Mouse (Mus musculus) liver, adult 2 months (tissue): ENCODE results near the gene Gm20716. TPM values are rescaled to one million over a fixed set of nuclear protein-coding genes. Genes with fewer than 3 reads are reported as not detected.

Source experiments
- DNase-seq: peaks from one replicate; pipeline ENCODE4 v3.0.0-alpha.2; 2011; ENCODE audit warnings: low read depth, low spot score; ENCODE audit errors: extremely low read depth
- H3K27ac ChIP-seq: fragments of 200-500 bp; replicated peaks from 2 replicates; pipeline ENCODE4 v1.5.1; 2012; ENCODE audit warnings: low read depth, mild to moderate bottlenecking, control low read depth, inconsistent platforms, low read length; ENCODE audit not compliant: insufficient read depth
- H3K27me3 ChIP-seq: fragments of 200-500 bp; 2 replicates; pipeline ENCODE4 v1.6.1; 2012; ENCODE audit warnings: mild to moderate bottlenecking, moderate library complexity, low read length, inconsistent platforms; ENCODE audit not compliant: control insufficient read depth, insufficient read depth
- H3K36me3 ChIP-seq: fragments of 200-500 bp; 2 replicates; pipeline ENCODE4 v1.6.1; 2012; ENCODE audit warnings: low read length, inconsistent platforms; ENCODE audit not compliant: control insufficient read depth, insufficient read depth
- H3K4me1 ChIP-seq: fragments of 200-500 bp; 2 replicates; pipeline ENCODE4 v1.6.1; 2011; ENCODE audit warnings: low read length; ENCODE audit not compliant: control insufficient read depth, insufficient read depth
- H3K4me3 ChIP-seq: fragments of 200-500 bp; 2 replicates; pipeline ENCODE4 v1.5.1; 2011; ENCODE audit warnings: low read depth, mild to moderate bottlenecking, control low read depth, low read length, moderate library complexity; ENCODE audit not compliant: insufficient read depth
- H3K79me2 ChIP-seq: fragments of 200-500 bp; 2 replicates; pipeline ENCODE4 v1.6.1; 2012; ENCODE audit warnings: inconsistent platforms, mild to moderate bottlenecking, low read length, moderate library complexity; ENCODE audit not compliant: control insufficient read depth, insufficient read depth
- H3K9ac ChIP-seq: fragments of 200-500 bp; 2 replicates; pipeline ENCODE4 v1.6.1; 2012; ENCODE audit warnings: low read depth, mild to moderate bottlenecking, control low read depth, inconsistent platforms, low read length
- CTCF ChIP-seq: fragments of 200-500 bp; IDR thresholded peaks from 2 replicates; pipeline ENCODE4 v1.5.1; 2011; ENCODE audit warnings: low read depth, low read length, control low read depth
- POLR2A ChIP-seq: fragments of 200-500 bp; IDR thresholded peaks from 2 replicates; pipeline ENCODE4 v1.6.1; 2011; ENCODE audit warnings: low read length, control low read depth; ENCODE audit not compliant: insufficient read depth; ENCODE audit errors: extremely low read depth
- WGBS: fragments of 180-500 bp; shearing (Covaris S2); methylation state at CpG from one replicate; pipeline ENCODE4 v1.1.7; 2018; 5-methylcytosine and 5-hydroxymethylcytosine counted together
- polyA plus RNA-seq: library from polyadenylated mRNA; depleted of rRNA; stranded (reverse); fragments of >200 nt; gene quantifications from 2 replicates; pipeline ENCODE4 v1.2.3, GENCODE M21; 2012
- total RNA-seq: library from RNA; depleted of rRNA; stranded (reverse); fragments of >200 nt; gene quantifications from 2 replicates; pipeline ENCODE4 v1.2.3, GENCODE M21; 2014

Gm20716 gene
- total and polyA plus RNA-seq, 2 experiments = 2.3 to 26.4 TPM

DNA sequence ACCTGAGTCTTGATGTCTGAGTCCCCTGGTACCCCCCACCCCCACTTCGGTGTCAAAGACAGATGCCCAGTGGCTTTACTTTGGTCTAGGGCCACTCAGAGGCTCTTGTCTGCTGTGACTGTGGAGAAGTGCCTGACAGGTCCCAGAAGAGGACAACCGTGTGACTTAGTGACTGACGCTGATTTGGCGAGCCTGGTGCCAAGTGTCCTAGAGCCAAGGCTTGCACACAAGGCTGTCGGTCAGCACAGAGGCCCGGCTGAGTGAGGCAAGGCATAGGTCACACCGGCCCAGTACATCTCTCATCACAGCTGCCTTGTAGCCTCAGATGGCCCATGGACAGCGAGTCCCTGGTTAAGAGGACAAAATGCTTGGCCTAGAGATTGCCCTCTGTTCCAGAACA, 28.9 kb upstream of the Gm20716 start:
- Histone ChIP-seq H3K27me3 (no peaks in the 10 kb centered on the region), H3K4me3 (no peak overlapping the region), H3K79me2 (no peaks in the 10 kb centered on the region), H3K27ac (no peak overlapping the region), H3K36me3 (no peaks in the 10 kb centered on the region), H3K4me1 (no peaks in the 10 kb centered on the region), H3K9ac (no peak overlapping the region)
- WGBS = 78% methylated on average over 8 of the region's 8 CpGs
- no peak for DNase-seq
- TF ChIP-seq POLR2A = no peak
- no peak for TF ChIP-seq CTCF

DNA sequence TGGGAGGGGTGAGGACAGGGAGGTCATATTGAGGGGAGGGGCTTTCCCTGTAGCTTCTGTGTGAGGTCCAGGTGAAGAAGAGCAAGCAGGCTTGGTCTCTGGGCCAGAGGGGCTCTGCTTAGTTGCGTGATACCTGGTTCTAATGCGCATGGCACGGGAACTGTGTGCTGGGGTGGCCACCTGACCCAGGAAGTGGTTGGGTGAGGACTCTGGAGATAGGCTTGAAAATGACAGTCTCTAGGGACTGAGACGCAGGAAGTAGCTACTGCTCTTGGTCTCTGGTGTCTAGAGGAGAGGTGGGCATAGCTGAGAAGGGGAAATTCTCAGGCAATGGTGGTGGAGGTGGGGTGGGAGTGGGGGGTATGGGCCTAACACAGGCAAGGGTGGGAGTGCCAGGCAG, 27.0 kb upstream of the Gm20716 start:
- no peaks in the 10 kb centered on the region for H3K4me1 ChIP-seq
- DNase-seq = no peak
- no peak overlapping the region for H3K4me3 ChIP-seq
- H3K36me3 ChIP-seq = no peaks in the 10 kb centered on the region
- 80% methylated on average over 4 of the region's 4 CpGs for WGBS
- no peaks in the 10 kb centered on the region for H3K79me2 ChIP-seq
- TF ChIP-seq CTCF = no peak
- no peak for TF ChIP-seq POLR2A
- H3K9ac ChIP-seq = no peak overlapping the region
- no peak overlapping the region for H3K27ac ChIP-seq
- no peaks in the 10 kb centered on the region for H3K27me3 ChIP-seq

DNA sequence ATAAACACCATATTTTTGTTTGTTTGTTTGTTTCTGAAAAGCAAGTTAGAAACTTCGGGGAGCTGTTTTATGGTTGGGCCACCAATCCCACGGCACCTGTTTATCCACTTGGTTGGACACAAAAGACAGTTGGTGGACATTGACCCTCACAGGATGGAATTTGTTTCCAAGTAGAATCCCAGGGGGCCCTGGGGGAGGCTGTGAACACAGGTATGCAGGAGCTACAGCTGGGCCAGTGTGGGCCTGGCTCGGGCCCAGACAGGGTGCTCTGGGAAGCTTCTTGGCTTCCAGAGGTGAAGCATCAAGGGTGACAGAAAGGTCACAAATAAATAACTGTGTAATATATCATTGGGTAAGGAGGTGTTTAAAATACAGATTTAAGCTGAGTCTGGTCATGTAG, 26.3 kb upstream of the Gm20716 start:
- no peak overlapping the region for H3K27ac ChIP-seq
- no peak overlapping the region for H3K4me3 ChIP-seq
- H3K9ac ChIP-seq = no peak overlapping the region
- H3K4me1 ChIP-seq = no peaks in the 10 kb centered on the region
- H3K36me3 ChIP-seq = no peaks in the 10 kb centered on the region
- H3K27me3 ChIP-seq = no peaks in the 10 kb centered on the region
- H3K79me2 ChIP-seq = no peaks in the 10 kb centered on the region
- no peak for TF ChIP-seq CTCF
- no peak for TF ChIP-seq POLR2A
- WGBS = 63% methylated on average over 3 of the region's 3 CpGs
- no peak for DNase-seq

DNA sequence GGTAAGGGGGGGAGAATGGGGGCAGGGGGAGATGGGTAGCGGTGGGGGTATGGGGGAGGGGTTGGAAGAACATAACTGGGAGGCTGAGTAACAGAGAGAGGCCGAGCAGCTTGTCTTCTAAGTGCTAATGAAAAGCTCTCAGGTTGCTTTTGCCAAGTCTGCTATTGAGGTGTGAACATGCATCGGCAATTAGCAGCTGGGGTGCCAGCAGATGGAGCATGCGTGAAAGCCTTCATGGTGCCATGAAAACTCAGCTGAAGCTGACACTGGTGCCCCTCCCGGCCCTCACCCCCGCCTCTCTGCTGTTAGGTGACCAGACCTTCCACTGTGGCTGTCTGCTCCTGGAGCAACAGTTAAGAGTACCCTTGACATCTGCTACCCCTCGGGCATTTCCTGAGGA, 23.7 kb upstream of the Gm20716 start:
- Histone ChIP-seq H3K79me2 (no peaks in the 10 kb centered on the region), H3K36me3 (no peaks in the 10 kb centered on the region), H3K27me3 (no peaks in the 10 kb centered on the region), H3K4me1 (no peaks in the 10 kb centered on the region), H3K4me3 (no peak overlapping the region), H3K27ac (no peak overlapping the region), H3K9ac (no peak overlapping the region)
- no peak for TF ChIP-seq POLR2A
- no peak for TF ChIP-seq CTCF
- WGBS = 51% methylated on average over 7 of the region's 7 CpGs
- no peak for DNase-seq

DNA sequence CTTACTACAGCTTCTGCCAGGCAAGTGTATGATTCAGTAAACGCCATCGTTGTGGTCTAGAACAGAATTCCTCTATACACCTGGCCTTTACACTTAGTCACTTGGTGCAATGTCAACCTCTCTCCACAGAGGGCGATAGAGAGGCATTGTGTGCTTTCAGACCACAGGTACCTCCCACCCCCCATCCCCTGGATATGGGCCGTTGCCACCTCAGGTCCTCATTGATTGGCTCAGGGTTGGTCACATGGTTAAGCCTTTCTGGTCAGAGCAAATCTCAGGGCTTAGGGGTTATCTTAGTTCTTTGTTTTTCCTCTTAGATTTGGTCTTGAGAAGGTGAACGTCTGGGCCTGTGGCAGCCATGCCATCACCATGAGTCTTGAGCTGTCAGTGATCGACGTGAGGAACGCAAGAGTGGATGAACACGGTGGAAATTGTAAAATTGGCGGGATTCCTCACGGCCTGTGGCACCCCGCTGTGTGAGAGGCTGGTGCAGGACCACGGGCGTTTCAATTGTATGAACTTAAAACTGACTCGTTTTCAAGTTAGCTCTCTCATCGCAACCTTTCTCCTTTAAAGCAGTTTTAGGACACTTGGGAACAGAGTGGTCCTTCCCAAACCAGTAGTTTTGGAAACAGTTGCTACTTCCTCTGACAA, 22.6 kb upstream of the Gm20716 start:
- WGBS = 18% methylated on average over 16 of the region's 16 CpGs

GRCm38 (mm10) chr2:168250270-168250669, 20.1 kb upstream of the Gm20716 start:
- peak; percentile 82 for TF ChIP-seq CTCF
- no peak for TF ChIP-seq POLR2A
- WGBS = 18% methylated on average over 8 of the region's 8 CpGs
- Histone ChIP-seq H3K27ac (no peak overlapping the region), H3K4me3 (no peak overlapping the region), H3K9ac (no peak overlapping the region), H3K79me2 (no peaks in the 10 kb centered on the region), H3K4me1 (no peaks in the 10 kb centered on the region), H3K27me3 (no peaks in the 10 kb centered on the region), H3K36me3 (no peaks in the 10 kb centered on the region)
- DNase-seq = peak; percentile 67

More for the DNA sequence above, 22.6 kb upstream of the Gm20716 start:
- no peak for DNase-seq
- TF ChIP-seq POLR2A = no peak
- peak; percentile 60 for TF ChIP-seq CTCF
- H3K79me2 ChIP-seq = no peaks in the 10 kb centered on the region
- no peak overlapping the region for H3K9ac ChIP-seq
- no peaks in the 10 kb centered on the region for H3K36me3 ChIP-seq
- no peak overlapping the region for H3K4me3 ChIP-seq
- no peaks in the 10 kb centered on the region for H3K27me3 ChIP-seq
- H3K4me1 ChIP-seq = no peaks in the 10 kb centered on the region
- H3K27ac ChIP-seq = no peak overlapping the region
